Mouse (Mus musculus): ENCODE measurements at regions not wholly inside any gene's neighbourhood (a gene's known extent, or its start where the extent isn't known, plus 50 kb on each side); places are given as distances from the start of the nearest gene placed in this dataset.

GRCm38 (mm10) chr2:95830608-95831007 lies 487.4 kb upstream of the Lrrc4c start:
- Histone ChIP-seq H3K4me3 (no peak overlapping the region), H3K36me3 (replicated peaks) (no peaks in the 10 kb centered on the region), H3K27me3 (replicated peaks) (no peaks in the 10 kb centered on the region), H3K9me3 (no peaks in the 10 kb centered on the region), H3K27ac (no peak overlapping the region), H3K4me1 (no peaks in the 10 kb centered on the region), H3K9ac (no peak overlapping the region), H3K4me2 (no peak overlapping the region)
- no peak for ATAC-seq (replicated peaks)

- peak; percentile 81 for ATAC-seq (replicated peaks)
- WGBS = 68% methylated on average over 2 of the region's 2 CpGs
- no peak overlapping the region for H3K27ac ChIP-seq
- H3K4me3 ChIP-seq = no peak overlapping the region
- no peaks in the 10 kb centered on the region for H3K27me3 ChIP-seq (replicated peaks)
- no peak overlapping the region for H3K9ac ChIP-seq
- no peaks in the 10 kb centered on the region for H3K36me3 ChIP-seq (replicated peaks)
- H3K9me3 ChIP-seq = no peaks in the 10 kb centered on the region
- no peaks in the 10 kb centered on the region for H3K4me1 ChIP-seq
- H3K4me2 ChIP-seq = no peak overlapping the region
These were observed 484.5 kb upstream of the Lrrc4c start for GRCm38 (mm10) chr2:95833505-95833904.

- H3K9ac ChIP-seq = no peak overlapping the region
- no peaks in the 10 kb centered on the region for H3K4me1 ChIP-seq
- H3K4me2 ChIP-seq = no peak overlapping the region
- H3K36me3 ChIP-seq (replicated peaks) = no peaks in the 10 kb centered on the region
- no peaks in the 10 kb centered on the region for H3K27me3 ChIP-seq (replicated peaks)
- 85% methylated on average over 2 of the region's 2 CpGs for WGBS
- H3K4me3 ChIP-seq = no peak overlapping the region
- ATAC-seq (replicated peaks) = no peak
- no peaks in the 10 kb centered on the region for H3K9me3 ChIP-seq
- H3K27ac ChIP-seq = no peak overlapping the region
These were observed 478.4 kb upstream of the Lrrc4c start for GRCm38 (mm10) chr2:95839530-95839929.

All from midbrain, embryonic 15.5 days (tissue).